In the genomic region with DNA sequence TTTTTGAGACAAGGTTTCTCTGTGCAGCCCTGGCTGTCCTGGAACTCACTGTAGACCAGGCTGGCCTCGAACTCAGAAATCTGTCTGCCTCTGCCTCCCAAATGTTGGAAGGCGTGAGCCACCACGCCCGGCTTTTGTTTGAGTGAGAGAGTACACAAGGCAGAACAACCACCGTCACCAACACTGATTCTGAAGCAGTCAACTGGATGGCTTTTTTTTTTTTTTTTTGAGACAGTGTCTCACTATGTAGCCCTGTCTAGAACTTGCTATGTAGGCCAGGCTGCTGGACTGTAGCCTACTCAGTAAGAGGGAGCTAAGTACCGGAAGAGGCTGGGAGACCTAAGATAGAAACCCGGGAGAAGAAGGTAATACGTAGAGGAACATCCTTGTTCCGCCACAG, we compare ENCODE assay signal across 18 mouse cellular contexts.
"Had no signal": no experiment of that assay in that cellular context is flagged by ENCODE, and none has a peak within 500 bp of the region (broad histone marks: within the 10 kb centered on the region; RNA-seq: fewer than 3 reads in every experiment).

No protein-coding gene starts in this region.

- H3K36me3 ChIP-seq: midbrain, embryonic 10.5 days; midbrain, embryonic 12.5 days; neural tube, embryonic 13.5 days; neural tube, embryonic 15.5 days had no signal

- H3K4me3 ChIP-seq: midbrain, embryonic 10.5 days; midbrain, embryonic 12.5 days; myocyte; neural tube, embryonic 13.5 days; neural tube, embryonic 15.5 days had no signal

- H3K4me2 ChIP-seq: lung, embryonic 14.5 days; midbrain, embryonic 12.5 days; neural tube, embryonic 13.5 days; neural tube, embryonic 15.5 days had no signal

- H3K9ac ChIP-seq: lung, embryonic 14.5 days; midbrain, embryonic 12.5 days; neural tube, embryonic 13.5 days; neural tube, embryonic 15.5 days had no signal

- H3K27ac ChIP-seq: midbrain, embryonic 10.5 days; midbrain, embryonic 12.5 days; neural tube, embryonic 13.5 days; neural tube, embryonic 15.5 days had no signal

- H3K9me3 ChIP-seq: midbrain, embryonic 10.5 days; midbrain, embryonic 12.5 days; neural tube, embryonic 13.5 days; neural tube, embryonic 15.5 days had no signal

- DNase-seq: lung, adult 18-20 months; lung, embryonic 14.5 days; lung, postnatal 10 days; lung, postnatal 4 days; midbrain, embryonic 14.5 days; retina, postnatal 1 day; right cerebral cortex, adult 18-20 months; right cerebral cortex, postnatal 25 days; right cerebral cortex, postnatal 4 days; spleen, adult 18-20 months; thymus, adult 18-20 months; thymus, postnatal 14 days; thymus, postnatal 36 days had no signal

- H3K27me3 ChIP-seq: neural tube, embryonic 13.5 days; neural tube, embryonic 15.5 days had no signal
